8 mouse cellular contexts compared by ENCODE assay signal in genomic region chr8:71376423-71377030, GRCm38 (mm10). TPM values are rescaled to one million over a fixed set of nuclear protein-coding genes. Genes with fewer than 3 reads are reported as not detected.
DNase-seq lines count a peak whose midpoint lies in the region; ATAC-seq and TF ChIP-seq lines count a peak whose summit lies in the region.

No protein-coding gene starts in this region.

- no peak for TF ChIP-seq CTCF in midbrain, postnatal 0 days (IDR thresholded peaks at IDR 0.05)

- H3K36me3 ChIP-seq in heart, embryonic 16.5 days (ENCODE audit: control insufficient read depth, insufficient read depth): peaks cover 17% of the 10 kb centered on the region
- H3K36me3 ChIP-seq in embryonic facial prominence, embryonic 13.5 days: peaks cover 46% of the 10 kb centered on the region
- peaks cover 52% of the 10 kb centered on the region for H3K36me3 ChIP-seq in kidney, embryonic 14.5 days (ENCODE audit: control insufficient read depth, insufficient read depth, low read length)
- H3K36me3 ChIP-seq in midbrain, postnatal 0 days (ENCODE audit: insufficient read depth, low read length): peaks cover 14% of the 10 kb centered on the region

- H3K9me3 ChIP-seq in heart, embryonic 16.5 days (replicated peaks; ENCODE audit: control insufficient read depth, low read length): no peaks in the 10 kb centered on the region
- H3K9me3 ChIP-seq in embryonic facial prominence, embryonic 13.5 days: no peaks in the 10 kb centered on the region
- H3K9me3 ChIP-seq in kidney, embryonic 14.5 days (ENCODE audit: control insufficient read depth, low read length): no peaks in the 10 kb centered on the region
- no peaks in the 10 kb centered on the region for H3K9me3 ChIP-seq in midbrain, postnatal 0 days (ENCODE audit: low read length)

- H3K4me2 ChIP-seq in heart, embryonic 16.5 days (ENCODE audit: low read depth, low read length): peak overlapping the region; percentile 57; the same call in 1 of the 2 replicates
- peak overlapping the region; percentile 64 for H3K4me2 ChIP-seq in embryonic facial prominence, embryonic 13.5 days
- peak overlapping the region; percentile 45 for H3K4me2 ChIP-seq in kidney, embryonic 14.5 days (replicated peaks; ENCODE audit: low read depth, low read length)
- H3K4me2 ChIP-seq in midbrain, postnatal 0 days (ENCODE audit: low read depth, low read length, poor library complexity, severe bottlenecking): peak overlapping the region; percentile 62

- no peaks in the 10 kb centered on the region for H3K27me3 ChIP-seq in heart, embryonic 16.5 days (ENCODE audit: control insufficient read depth, insufficient read depth, low read length)
- H3K27me3 ChIP-seq in embryonic facial prominence, embryonic 13.5 days: peaks cover 6% of the 10 kb centered on the region; the same call in 1 of the 2 replicates
- no peaks in the 10 kb centered on the region for H3K27me3 ChIP-seq in kidney, embryonic 14.5 days (ENCODE audit: control insufficient read depth, insufficient read depth, low read length)
- no peaks in the 10 kb centered on the region for H3K27me3 ChIP-seq in midbrain, postnatal 0 days (ENCODE audit: insufficient read depth, low read length)

- WGBS in heart, embryonic 16.5 days: 55% methylated on average over 8 of the region's 8 CpGs
- 47% methylated on average over 8 of the region's 8 CpGs for WGBS in embryonic facial prominence, embryonic 13.5 days
- 43% methylated on average over 8 of the region's 8 CpGs for WGBS in kidney, embryonic 14.5 days
- 41% methylated on average over 8 of the region's 8 CpGs for WGBS in midbrain, postnatal 0 days

- H3K27ac ChIP-seq in heart, embryonic 16.5 days (ENCODE audit: low read length): no peak overlapping the region
- no peak overlapping the region for H3K27ac ChIP-seq in embryonic facial prominence, embryonic 13.5 days
- H3K27ac ChIP-seq in kidney, embryonic 14.5 days (ENCODE audit: low read depth, low read length): no peak overlapping the region
- 0 out of 2 replicates have a peak overlapping the region, but pooled peaks have one; percentile 69 for H3K27ac ChIP-seq in midbrain, postnatal 0 days (ENCODE audit: low read depth, low read length)

- peaks cover 30% of the 10 kb centered on the region for H3K4me1 ChIP-seq in heart, embryonic 16.5 days (ENCODE audit: control insufficient read depth, insufficient read depth, low read length)
- peaks cover 55% of the 10 kb centered on the region for H3K4me1 ChIP-seq in embryonic facial prominence, embryonic 13.5 days
- H3K4me1 ChIP-seq in kidney, embryonic 14.5 days (ENCODE audit: control insufficient read depth, insufficient read depth, low read length): peaks cover 42% of the 10 kb centered on the region
- peaks cover 20% of the 10 kb centered on the region; the same call in 1 of the 2 replicates for H3K4me1 ChIP-seq in midbrain, postnatal 0 days (ENCODE audit: insufficient read depth, low read length)

- 0 out of 2 replicates have a peak overlapping the region, but pooled peaks have one; percentile 22 for H3K9ac ChIP-seq in heart, embryonic 16.5 days (ENCODE audit: low read length)
- peak overlapping the region; percentile 60 for H3K9ac ChIP-seq in embryonic facial prominence, embryonic 13.5 days
- H3K9ac ChIP-seq in kidney, embryonic 14.5 days (ENCODE audit: low read depth, low read length): peak overlapping the region; percentile 40; the same call in 1 of the 2 replicates
- H3K9ac ChIP-seq in midbrain, postnatal 0 days (replicated peaks; ENCODE audit: low read length, poor library complexity, severe bottlenecking): peak overlapping the region; percentile 68; the same call in 1 of the 2 replicates

- intact Hi-C loops in gastrocnemius, postnatal 36 days (cut with DNase I): no loop called here

- H3K4me3 ChIP-seq in heart, embryonic 16.5 days (ENCODE audit: low read length): peak overlapping the region; percentile 28
- H3K4me3 ChIP-seq in embryonic facial prominence, embryonic 13.5 days: peak overlapping the region; percentile 32
- peak overlapping the region; percentile 24; the same call in 1 of the 2 replicates for H3K4me3 ChIP-seq in kidney, embryonic 14.5 days (ENCODE audit: low read length)
- H3K4me3 ChIP-seq in midbrain, postnatal 0 days (ENCODE audit: low read depth, low read length): peak overlapping the region; percentile 36; the same call in 1 of the 2 replicates

- ATAC-seq in heart, embryonic 16.5 days (replicated peaks; ENCODE audit: extremely low read depth, insufficient read depth, low FRiP score): no peak
- no peak for ATAC-seq in embryonic facial prominence, embryonic 13.5 days (ENCODE audit: insufficient number of reproducible peaks, insufficient read depth, low FRiP score, low TSS enrichment, low read depth)
- ATAC-seq in kidney, embryonic 14.5 days (ENCODE audit: low FRiP score, low TSS enrichment): no peak
- no peak for ATAC-seq in midbrain, postnatal 0 days (ENCODE audit: low FRiP score)

- no peak for DNase-seq in heart, adult 18-20 months
- DNase-seq in midbrain, postnatal 0 days (ENCODE audit: low spot score): no peak
- DNase-seq in thymus, postnatal 0 days (ENCODE audit: low spot score): no peak
- DNase-seq in urinary bladder, adult 2 months (ENCODE audit: low spot score): no peak
- DNase-seq in gastrocnemius, postnatal 36 days: no peak

RNA-seq across cellular contexts. Expression of gene Nr2f6, which starts 5.2 kb away (rescaled TPM):
- polyA plus RNA-seq in heart, embryonic 16.5 days (2015; fragmentation: Nextera tagmentation; extraction: Ambion mirVana): 38.1 and 43.0 TPM in 2 replicates
- total RNA-seq in heart, adult 18-20 months (2021): 10 to 100 TPM; 48.0 to 53.8 TPM
- 43.8 and 46.6 TPM in 2 replicates for polyA plus RNA-seq in embryonic facial prominence, embryonic 13.5 days (2015; fragmentation: Nextera tagmentation; extraction: Ambion mirVana)
- polyA plus RNA-seq in kidney, embryonic 14.5 days (2014; fragmentation: Nextera tagmentation; extraction: Ambion mirVana): 134 and 149 TPM in 2 replicates
- total RNA-seq in midbrain, postnatal 0 days (2014; rRNA removed): 95.6 and 106 TPM in 2 replicates
- polyA plus RNA-seq in midbrain, postnatal 0 days (2015; fragmentation: Nextera tagmentation; extraction: Ambion mirVana): 31.1 and 32.9 TPM in 2 replicates
- polyA plus RNA-seq in thymus, postnatal 0 days (2015; fragmentation: Nextera tagmentation; extraction: Ambion mirVana): 17.7 and 18.4 TPM in 2 replicates
- polyA plus RNA-seq in urinary bladder, adult 2 months (2012; rRNA removed): 65.7 and 75.0 TPM in 2 replicates
- total RNA-seq in gastrocnemius, postnatal 36 days (2021): 10 to 100 TPM; 20.9 to 21.5 TPM

RNA-seq across cellular contexts. Expression of gene Ocel1, which starts 5.4 kb away (rescaled TPM):
- 5.7 and 6.2 TPM in 2 replicates for polyA plus RNA-seq in heart, embryonic 16.5 days (2015; fragmentation: Nextera tagmentation; extraction: Ambion mirVana)
- 10 to 100 TPM; 14.2 to 14.9 TPM for total RNA-seq in heart, adult 18-20 months (2021)
- polyA plus RNA-seq in embryonic facial prominence, embryonic 13.5 days (2015; fragmentation: Nextera tagmentation; extraction: Ambion mirVana): 4.2 and 5.4 TPM in 2 replicates
- 4.6 and 5.2 TPM in 2 replicates for polyA plus RNA-seq in kidney, embryonic 14.5 days (2014; fragmentation: Nextera tagmentation; extraction: Ambion mirVana)
- 9.4 and 10.5 TPM in 2 replicates for total RNA-seq in midbrain, postnatal 0 days (2014; rRNA removed)
- polyA plus RNA-seq in midbrain, postnatal 0 days (2015; fragmentation: Nextera tagmentation; extraction: Ambion mirVana): 5.4 and 5.5 TPM in 2 replicates
- 17.4 and 19.2 TPM in 2 replicates for polyA plus RNA-seq in thymus, postnatal 0 days (2015; fragmentation: Nextera tagmentation; extraction: Ambion mirVana)
- polyA plus RNA-seq in urinary bladder, adult 2 months (2012; rRNA removed): 10.3 and 12.0 TPM in 2 replicates
- total RNA-seq in gastrocnemius, postnatal 36 days (2021): 1 to 10 TPM; 5.1 to 7.5 TPM

RNA-seq across cellular contexts. Expression of gene Use1, which starts 9.9 kb away (rescaled TPM):
- 77.2 and 82.0 TPM in 2 replicates for polyA plus RNA-seq in heart, embryonic 16.5 days (2015; fragmentation: Nextera tagmentation; extraction: Ambion mirVana)
- total RNA-seq in heart, adult 18-20 months (2021): 100 to 1,000 TPM; 163 to 174 TPM
- polyA plus RNA-seq in embryonic facial prominence, embryonic 13.5 days (2015; fragmentation: Nextera tagmentation; extraction: Ambion mirVana): 115 and 118 TPM in 2 replicates
- 112 and 115 TPM in 2 replicates for polyA plus RNA-seq in kidney, embryonic 14.5 days (2014; fragmentation: Nextera tagmentation; extraction: Ambion mirVana)
- 131 and 140 TPM in 2 replicates for total RNA-seq in midbrain, postnatal 0 days (2014; rRNA removed)
- polyA plus RNA-seq in midbrain, postnatal 0 days (2015; fragmentation: Nextera tagmentation; extraction: Ambion mirVana): 132 and 136 TPM in 2 replicates
- polyA plus RNA-seq in thymus, postnatal 0 days (2015; fragmentation: Nextera tagmentation; extraction: Ambion mirVana): 143 and 152 TPM in 2 replicates
- 218 and 244 TPM in 2 replicates for polyA plus RNA-seq in urinary bladder, adult 2 months (2012; rRNA removed)
- 10 to 100 TPM; 75.4 to 96.2 TPM for total RNA-seq in gastrocnemius, postnatal 36 days (2021)

RNA-seq across cellular contexts. Expression of gene Ushbp1, which starts 19.1 kb away (rescaled TPM):
- 20.6 and 24.4 TPM in 2 replicates for polyA plus RNA-seq in heart, embryonic 16.5 days (2015; fragmentation: Nextera tagmentation; extraction: Ambion mirVana)
- 10 to 100 TPM; 20.4 to 23.2 TPM for total RNA-seq in heart, adult 18-20 months (2021)
- polyA plus RNA-seq in embryonic facial prominence, embryonic 13.5 days (2015; fragmentation: Nextera tagmentation; extraction: Ambion mirVana): 7.4 and 7.8 TPM in 2 replicates
- 10.4 and 12.3 TPM in 2 replicates for polyA plus RNA-seq in kidney, embryonic 14.5 days (2014; fragmentation: Nextera tagmentation; extraction: Ambion mirVana)
- total RNA-seq in midbrain, postnatal 0 days (2014; rRNA removed): 3.0 and 4.4 TPM in 2 replicates
- 3.9 and 4.3 TPM in 2 replicates for polyA plus RNA-seq in midbrain, postnatal 0 days (2015; fragmentation: Nextera tagmentation; extraction: Ambion mirVana)
- polyA plus RNA-seq in thymus, postnatal 0 days (2015; fragmentation: Nextera tagmentation; extraction: Ambion mirVana): 4.7 and 5.1 TPM in 2 replicates
- polyA plus RNA-seq in urinary bladder, adult 2 months (2012; rRNA removed): 22.0 and 23.9 TPM in 2 replicates
- 1 to 10 TPM; 6.4 to 8.1 TPM for total RNA-seq in gastrocnemius, postnatal 36 days (2021)

RNA-seq across cellular contexts. Expression of gene Babam1, which starts 20.1 kb away (rescaled TPM):
- polyA plus RNA-seq in heart, embryonic 16.5 days (2015; fragmentation: Nextera tagmentation; extraction: Ambion mirVana): 86.4 and 88.8 TPM in 2 replicates
- total RNA-seq in heart, adult 18-20 months (2021): 10 to 100 TPM; 67.9 to 69.8 TPM
- polyA plus RNA-seq in embryonic facial prominence, embryonic 13.5 days (2015; fragmentation: Nextera tagmentation; extraction: Ambion mirVana): 88.9 and 104 TPM in 2 replicates
- polyA plus RNA-seq in kidney, embryonic 14.5 days (2014; fragmentation: Nextera tagmentation; extraction: Ambion mirVana): 107 and 125 TPM in 2 replicates
- total RNA-seq in midbrain, postnatal 0 days (2014; rRNA removed): 78.1 and 124 TPM in 2 replicates
- polyA plus RNA-seq in midbrain, postnatal 0 days (2015; fragmentation: Nextera tagmentation; extraction: Ambion mirVana): 90.2 and 98.4 TPM in 2 replicates
- 83.2 and 87.4 TPM in 2 replicates for polyA plus RNA-seq in thymus, postnatal 0 days (2015; fragmentation: Nextera tagmentation; extraction: Ambion mirVana)
- 87.3 and 92.4 TPM in 2 replicates for polyA plus RNA-seq in urinary bladder, adult 2 months (2012; rRNA removed)
- total RNA-seq in gastrocnemius, postnatal 36 days (2021): 10 to 100 TPM; 60.1 to 68.3 TPM
